Mouse (Mus musculus): ENCODE data around the gene Arhgap10. TPM values are rescaled to one million over a fixed set of nuclear protein-coding genes. Genes with fewer than 3 reads are reported as not detected.
A peak's percentile ranks its signal among the peaks of the same experiment; 100 is the strongest.

Arhgap10 gene
- total and polyA plus RNA-seq, 2 experiments from 2014 or later: 23.6 to 33.3 TPM

DNA sequence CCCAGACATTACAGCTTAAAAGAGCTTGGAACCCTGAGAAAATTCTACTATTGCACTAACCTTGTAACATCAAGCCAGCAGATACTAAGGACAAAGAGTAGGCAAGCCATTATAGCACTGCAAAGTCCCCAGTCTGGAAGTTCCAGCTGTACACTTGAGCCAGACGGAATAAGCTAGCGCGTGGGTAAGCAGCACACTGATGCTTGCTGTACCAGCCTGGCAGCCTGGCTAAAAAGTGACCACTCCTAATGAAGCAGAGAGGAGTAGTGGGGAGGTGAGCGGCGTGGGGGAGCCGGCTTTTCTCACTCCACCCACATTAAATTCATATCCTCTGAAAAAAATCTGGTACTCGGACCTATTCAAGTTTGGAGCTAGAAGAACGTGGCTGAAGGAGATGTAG, 5.2 kb upstream of the Arhgap10 start:
- no peaks in the 10 kb centered on the region for H3K36me3 ChIP-seq (replicated peaks; ENCODE audit: control insufficient read depth, insufficient read depth, low read length)
- 75% methylated on average over 8 of the region's 8 CpGs for WGBS

DNA sequence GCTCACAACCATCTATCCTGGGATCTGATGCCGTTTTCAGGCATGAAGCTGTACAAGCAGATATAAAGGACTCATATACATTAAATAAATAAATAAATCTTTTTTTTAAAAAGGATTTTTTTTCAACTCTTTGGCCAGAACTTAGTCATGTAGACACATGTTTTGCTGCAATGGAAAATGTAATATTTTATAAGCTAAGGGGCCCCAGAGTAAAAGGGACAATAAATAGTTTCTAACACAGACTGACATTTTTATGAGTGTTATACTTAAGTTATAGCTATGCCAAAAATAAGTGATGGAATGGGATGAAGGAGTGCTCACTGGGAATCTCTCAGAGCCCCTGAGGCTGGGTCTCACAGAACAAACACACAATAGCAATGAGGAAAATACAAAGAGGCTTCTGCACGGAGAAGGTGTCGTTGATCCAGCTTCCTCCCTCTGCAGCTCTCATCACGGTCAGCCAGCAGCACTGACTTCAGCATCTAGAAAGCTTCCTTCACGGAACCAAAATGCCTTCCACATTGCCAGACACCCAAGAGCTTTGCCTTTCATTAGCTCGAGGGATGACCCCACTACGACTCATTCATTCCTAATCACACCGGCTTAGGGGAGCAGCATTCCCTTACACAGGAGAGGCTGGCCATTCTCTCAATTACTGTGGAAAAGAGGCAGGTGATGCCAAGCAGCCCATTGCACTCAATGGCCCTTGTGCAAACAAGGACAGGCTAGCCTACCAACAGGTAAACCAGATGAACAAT, 3.5 kb upstream of the Arhgap10 start:
- Histone ChIP-seq H3K27ac (ENCODE audit: low read depth) (no peak overlapping the region), H3K27me3 (ENCODE audit: control insufficient read depth, insufficient read depth, low read length) (no peaks in the 10 kb centered on the region), H3K4me2 (ENCODE audit: low read depth, low read length) (no peak overlapping the region), H3K4me3 (ENCODE audit: low read depth, low read length) (no peak overlapping the region), H3K9ac (replicated peaks; ENCODE audit: low read depth, low read length) (no peak overlapping the region), H3K4me1 (ENCODE audit: control insufficient read depth, insufficient read depth) (0 out of 2 replicates have a peak, but pooled peaks cover 15% of the 10 kb centered on the region), H3K36me3 (replicated peaks; ENCODE audit: control insufficient read depth, insufficient read depth, low read length) (no peaks in the 10 kb centered on the region), H3K9me3 (replicated peaks; ENCODE audit: control insufficient read depth, low read length) (no peaks in the 10 kb centered on the region)
- DNase-seq (ENCODE audit: low spot score): no peak
- 79% methylated on average over 8 of the region's 8 CpGs for WGBS
- TF ChIP-seq CTCF (IDR thresholded peaks at IDR 0.05; ENCODE audit: low read depth) (no peak), EP300 (IDR thresholded peaks at IDR 0.05; ENCODE audit: low read depth) (no peak)
- no peak for ATAC-seq (ENCODE audit: insufficient read depth, low read depth)

More for the DNA sequence above, 5.2 kb upstream of the Arhgap10 start:
- ATAC-seq (ENCODE audit: insufficient read depth, low read depth): no peak
- Histone ChIP-seq H3K4me3 (ENCODE audit: low read depth, low read length) (no peak overlapping the region), H3K4me2 (ENCODE audit: low read depth, low read length) (no peak overlapping the region), H3K9ac (replicated peaks; ENCODE audit: low read depth, low read length) (no peak overlapping the region), H3K9me3 (replicated peaks; ENCODE audit: control insufficient read depth, low read length) (no peaks in the 10 kb centered on the region), H3K27me3 (ENCODE audit: control insufficient read depth, insufficient read depth, low read length) (no peaks in the 10 kb centered on the region), H3K27ac (ENCODE audit: low read depth) (peak overlapping the region; percentile 33), H3K4me1 (ENCODE audit: control insufficient read depth, insufficient read depth) (0 out of 2 replicates have a peak, but pooled peaks cover 15% of the 10 kb centered on the region)
- TF ChIP-seq EP300 (IDR thresholded peaks at IDR 0.05; ENCODE audit: low read depth) (no peak), CTCF (IDR thresholded peaks at IDR 0.05; ENCODE audit: low read depth) (no peak)
- DNase-seq (ENCODE audit: low spot score): no peak

DNA sequence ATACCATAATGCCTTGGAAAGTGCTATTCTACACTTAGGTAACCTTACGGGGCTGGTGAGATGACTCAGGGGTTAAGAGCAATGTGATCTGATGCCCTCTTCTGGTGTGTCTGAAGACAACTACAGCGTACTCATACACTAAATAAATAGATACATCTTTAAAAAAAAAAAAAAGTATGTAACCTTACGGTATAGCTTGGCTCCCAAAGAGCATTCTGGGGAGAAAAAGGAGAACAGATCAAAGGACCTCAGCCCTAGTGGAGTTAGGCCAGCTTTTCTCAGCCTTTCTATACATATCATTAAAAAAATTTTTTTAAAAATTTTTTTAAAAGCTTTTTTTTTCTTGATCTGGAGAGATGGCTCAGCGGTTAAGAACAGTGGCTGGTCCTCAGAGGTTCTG, 2.8 kb upstream of the Arhgap10 start:
- no peak for ATAC-seq (ENCODE audit: insufficient read depth, low read depth)
- no peak overlapping the region for H3K9ac ChIP-seq (replicated peaks; ENCODE audit: low read depth, low read length)
- no peaks in the 10 kb centered on the region for H3K27me3 ChIP-seq (ENCODE audit: control insufficient read depth, insufficient read depth, low read length)
- H3K4me3 ChIP-seq (ENCODE audit: low read depth, low read length): no peak overlapping the region
- 94% methylated on average over 4 of the region's 4 CpGs for WGBS
- no peak for TF ChIP-seq CTCF (IDR thresholded peaks at IDR 0.05; ENCODE audit: low read depth)
- TF ChIP-seq EP300 (IDR thresholded peaks at IDR 0.05; ENCODE audit: low read depth): no peak
- no peak overlapping the region for H3K4me2 ChIP-seq (ENCODE audit: low read depth, low read length)
- no peak overlapping the region for H3K27ac ChIP-seq (ENCODE audit: low read depth)
- no peaks in the 10 kb centered on the region for H3K36me3 ChIP-seq (replicated peaks; ENCODE audit: control insufficient read depth, insufficient read depth, low read length)
- peaks cover 20% of the 10 kb centered on the region for H3K4me1 ChIP-seq (ENCODE audit: control insufficient read depth, insufficient read depth)
- DNase-seq (ENCODE audit: low spot score): no peak
- H3K9me3 ChIP-seq (replicated peaks; ENCODE audit: control insufficient read depth, low read length): no peaks in the 10 kb centered on the region

DNA sequence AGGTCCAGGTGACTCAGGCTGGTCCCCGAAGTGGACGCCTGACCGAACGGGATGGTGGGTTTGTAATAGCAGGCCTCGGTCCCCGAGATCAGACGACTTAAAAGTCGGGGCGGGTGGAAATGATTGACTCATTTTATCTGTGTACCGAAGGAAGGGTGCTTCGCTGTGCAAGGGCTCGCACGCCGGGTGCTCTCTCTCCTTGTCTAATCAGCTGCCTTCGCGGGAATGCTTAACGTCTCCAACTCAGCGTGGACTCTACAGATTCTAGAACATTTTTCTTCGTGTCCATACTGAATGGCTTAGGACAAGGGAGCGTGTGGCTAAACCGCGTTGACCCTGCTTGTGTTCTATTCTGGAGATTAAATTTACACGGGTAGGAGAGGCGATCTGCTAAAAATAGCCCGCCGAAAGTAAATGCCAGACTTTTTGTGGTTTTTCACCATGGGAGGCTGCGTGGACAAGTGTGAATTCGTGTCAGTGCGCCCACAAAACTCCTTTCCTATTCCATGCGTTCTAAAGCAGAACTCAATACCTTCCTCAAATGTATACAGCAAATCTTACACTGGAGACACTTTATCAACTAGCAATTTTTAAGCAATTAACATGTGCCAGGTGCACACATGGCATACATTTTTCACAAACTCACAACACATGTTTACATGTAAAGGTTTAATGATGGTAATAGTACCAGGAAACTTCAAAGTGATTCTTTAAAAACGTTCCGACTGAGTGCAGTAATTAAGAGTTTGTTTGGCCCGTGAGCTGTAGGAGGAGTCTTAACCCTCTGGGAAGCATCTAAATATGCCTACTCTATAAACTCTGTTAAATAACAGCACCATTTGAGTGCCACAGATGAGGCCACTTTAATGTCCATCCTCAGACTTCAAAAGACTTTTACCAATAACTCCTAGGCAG, 705 bp upstream of the Arhgap10 start:
- ATAC-seq (ENCODE audit: insufficient read depth, low read depth) (peak; percentile 27), DNase-seq (ENCODE audit: low spot score) (peak; percentile 37)
- peak overlapping the region; percentile 69 for H3K4me3 ChIP-seq (ENCODE audit: low read depth, low read length)
- WGBS: 4% methylated on average over 33 of the region's 33 CpGs
- peak overlapping the region; percentile 82 for H3K9ac ChIP-seq (replicated peaks; ENCODE audit: low read depth, low read length)
- no peaks in the 10 kb centered on the region for H3K9me3 ChIP-seq (replicated peaks; ENCODE audit: control insufficient read depth, low read length)
- peak overlapping the region; percentile 68 for H3K4me2 ChIP-seq (ENCODE audit: low read depth, low read length)
- no peaks in the 10 kb centered on the region for H3K36me3 ChIP-seq (replicated peaks; ENCODE audit: control insufficient read depth, insufficient read depth, low read length)
- peaks cover 24% of the 10 kb centered on the region for H3K4me1 ChIP-seq (ENCODE audit: control insufficient read depth, insufficient read depth)
- peak overlapping the region; percentile 86 for H3K27ac ChIP-seq (ENCODE audit: low read depth)
- no peaks in the 10 kb centered on the region for H3K27me3 ChIP-seq (ENCODE audit: control insufficient read depth, insufficient read depth, low read length)
- no peak for TF ChIP-seq CTCF (IDR thresholded peaks at IDR 0.05; ENCODE audit: low read depth)
- no peak for TF ChIP-seq EP300 (IDR thresholded peaks at IDR 0.05; ENCODE audit: low read depth)

DNA sequence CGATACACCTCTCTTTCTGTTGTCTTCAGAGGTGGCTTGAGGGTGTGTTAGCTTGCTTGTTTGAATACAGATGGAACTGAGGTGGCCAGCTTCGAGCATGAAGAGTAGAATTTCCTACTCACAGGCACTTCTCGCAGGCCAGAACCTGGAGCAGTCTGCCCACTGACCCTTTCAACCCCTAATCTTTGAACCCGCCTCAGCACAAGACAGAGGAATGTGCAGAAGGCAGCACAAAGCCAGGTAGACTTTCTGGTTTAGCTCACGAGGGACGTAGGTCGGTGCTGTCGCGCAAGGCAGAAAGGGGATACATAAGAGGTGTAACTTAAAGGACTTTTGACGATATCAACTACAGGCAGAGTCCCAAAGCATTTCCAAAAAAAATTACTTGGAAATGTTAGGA, 908 bp downstream of the Arhgap10 start:
- TF ChIP-seq CTCF (IDR thresholded peaks at IDR 0.05; ENCODE audit: low read depth) (no peak), EP300 (IDR thresholded peaks at IDR 0.05; ENCODE audit: low read depth) (no peak)
- DNase-seq (ENCODE audit: low spot score): peak; percentile 16
- WGBS: 1% methylated on average over 10 of the region's 10 CpGs

More for the DNA sequence above, 908 bp downstream of the Arhgap10 start:
- Histone ChIP-seq H3K27me3 (ENCODE audit: control insufficient read depth, insufficient read depth, low read length) (no peaks in the 10 kb centered on the region), H3K36me3 (replicated peaks; ENCODE audit: control insufficient read depth, insufficient read depth, low read length) (no peaks in the 10 kb centered on the region), H3K9me3 (replicated peaks; ENCODE audit: control insufficient read depth, low read length) (no peaks in the 10 kb centered on the region), H3K4me3 (ENCODE audit: low read depth, low read length) (peak overlapping the region; percentile 69), H3K9ac (replicated peaks; ENCODE audit: low read depth, low read length) (peak overlapping the region; percentile 82), H3K27ac (ENCODE audit: low read depth) (peak overlapping the region; percentile 86), H3K4me1 (ENCODE audit: control insufficient read depth, insufficient read depth) (peaks cover 30% of the 10 kb centered on the region), H3K4me2 (ENCODE audit: low read depth, low read length) (peak overlapping the region; percentile 68)
- no peak for ATAC-seq (ENCODE audit: insufficient read depth, low read depth)

All from heart, postnatal 0 days (tissue).